Mouse (Mus musculus): ENCODE measurements around the gene 9130409I23Rik.
A peak's percentile ranks its signal among the peaks of the same experiment; 100 is the strongest.

Gene 9130409I23Rik

GRCm38 (mm10) chr1:181022265-181022664, 28.8 kb upstream of the 9130409I23Rik start:
- peak; percentile 75 to 94 for DNase-seq (ENCODE audit: inconsistent age in 2 of 2, low spot score in 1 of 2)

GRCm38 (mm10) chr1:181035015-181035778, 15.8 kb upstream of the 9130409I23Rik start:
- peak in 1 of 2 experiments; percentile 14 for DNase-seq (ENCODE audit: inconsistent age in 2 of 2, low spot score in 1 of 2)

- peak in 1 of 2 experiments; percentile 58 for DNase-seq (ENCODE audit: inconsistent age in 2 of 2, low spot score in 1 of 2)
Observed at GRCm38 (mm10) chr1:181037623-181038022, 13.4 kb upstream of the 9130409I23Rik start.

GRCm38 (mm10) chr1:181039652-181040051, 11.4 kb upstream of the 9130409I23Rik start:
- DNase-seq (ENCODE audit: inconsistent age in 2 of 2, low spot score in 1 of 2) = peak; percentile 18 to 70

GRCm38 (mm10) chr1:181047520-181047919, 3.5 kb upstream of the 9130409I23Rik start:
- no peak for DNase-seq (ENCODE audit: inconsistent age in 2 of 2, low spot score in 1 of 2)

GRCm38 (mm10) chr1:181049328-181049842, 1.7 kb upstream of the 9130409I23Rik start:
- DNase-seq (ENCODE audit: inconsistent age in 2 of 2, low spot score in 1 of 2) = no peak

GRCm38 (mm10) chr1:181052898-181053297, 1.9 kb downstream of the 9130409I23Rik start:
- DNase-seq (ENCODE audit: inconsistent age in 2 of 2, low spot score in 1 of 2) = no peak

GRCm38 (mm10) chr1:181061784-181062485, 10.9 kb downstream of the 9130409I23Rik start:
- DNase-seq (ENCODE audit: inconsistent age in 2 of 2, low spot score in 1 of 2) = no peak

- DNase-seq (ENCODE audit: inconsistent age in 2 of 2, low spot score in 1 of 2) = no peak
Observed at GRCm38 (mm10) chr1:181063991-181064390, 13.0 kb downstream of the 9130409I23Rik start.

- no peak for DNase-seq (ENCODE audit: inconsistent age in 2 of 2, low spot score in 1 of 2)
Observed at GRCm38 (mm10) chr1:181064648-181065047, 13.6 kb downstream of the 9130409I23Rik start.

GRCm38 (mm10) chr1:181068344-181068743, 17.3 kb downstream of the 9130409I23Rik start:
- DNase-seq (ENCODE audit: inconsistent age in 2 of 2, low spot score in 1 of 2) = no peak

GRCm38 (mm10) chr1:181069671-181070070, 18.6 kb downstream of the 9130409I23Rik start:
- DNase-seq (ENCODE audit: inconsistent age in 2 of 2, low spot score in 1 of 2) = no peak

GRCm38 (mm10) chr1:181073075-181073474, 22.0 kb downstream of the 9130409I23Rik start:
- DNase-seq (ENCODE audit: inconsistent age in 2 of 2, low spot score in 1 of 2) = no peak

- peak in 1 of 2 experiments; percentile 34 for DNase-seq (ENCODE audit: inconsistent age in 2 of 2, low spot score in 1 of 2)
Observed at GRCm38 (mm10) chr1:181084021-181084420, 33.0 kb downstream of the 9130409I23Rik start.

GRCm38 (mm10) chr1:181090048-181090447, 39.0 kb downstream of the 9130409I23Rik start:
- no peak for DNase-seq (ENCODE audit: inconsistent age in 2 of 2, low spot score in 1 of 2)
